Mouse (Mus musculus) liver, embryonic 14.5 days (tissue): ENCODE measurements around the gene Sowahb. TPM values are rescaled to one million over a fixed set of nuclear protein-coding genes. Genes with fewer than 3 reads are reported as not detected.

Experiments
- ATAC-seq: fragments of 200-750 bp; cut with Nextera tagmentation; 2 replicates; pipeline ENCODE4 v1.8.0; 2017; ENCODE audit warnings: moderate number of reproducible peaks, mild to moderate bottlenecking, moderate library complexity; ENCODE audit not compliant: insufficient read depth
- DNase-seq, 3 experiments: peaks; one replicate each; pipeline ENCODE4 v3.0.0-alpha.2; 2012 to 2013; ENCODE audit warnings: low read depth in 3 of 3, low spot score in 3 of 3
- H3K27ac ChIP-seq: fragments of 300-500 bp; sonication (generic); 2 replicates; pipeline ENCODE4 v1.5.1; 2014; ENCODE audit warnings: moderate library complexity, mild to moderate bottlenecking, control low read depth, inconsistent platforms
- H3K27me3 ChIP-seq: fragments of 300-500 bp; sonication (generic); 2 replicates; pipeline ENCODE4 v1.6.1; 2014; ENCODE audit warnings: mild to moderate bottlenecking, low read length, moderate library complexity; ENCODE audit not compliant: control insufficient read depth, insufficient read depth
- H3K36me3 ChIP-seq: fragments of 300-500 bp; sonication (generic); replicated peaks from 2 replicates; pipeline ENCODE4 v1.6.1; 2014; ENCODE audit warnings: low read depth; ENCODE audit not compliant: control insufficient read depth, insufficient read depth
- H3K4me1 ChIP-seq, 2 experiments: fragments of 200-500 bp in 1 of 2; fragments of 300-500 bp in 1 of 2; sonication (generic) in 1 of 2; replicated peaks; 2 replicates each; pipeline ENCODE4 v1.6.1; 2012 to 2014; ENCODE audit warnings: antibody characterized with exemption in 1 of 2, inconsistent platforms in 1 of 2, low read length in 1 of 2; ENCODE audit not compliant: control insufficient read depth in 2 of 2, insufficient read depth in 2 of 2
- H3K4me2 ChIP-seq: fragments of 300-500 bp; sonication (generic); 2 replicates; pipeline ENCODE4 v1.6.1; 2014; ENCODE audit warnings: low read depth, mild to moderate bottlenecking, control low read depth, moderate library complexity
- H3K4me3 ChIP-seq, 2 experiments: fragments of 200-500 bp in 1 of 2; fragments of 300-500 bp in 1 of 2; sonication (generic) in 1 of 2; 2 replicates each; pipeline ENCODE4 v1.5.1; 2012 to 2014; ENCODE audit warnings: low read depth in 2 of 2, low read length in 2 of 2, mild to moderate bottlenecking in 2 of 2, control low read depth in 1 of 2, inconsistent platforms in 1 of 2, moderate library complexity in 1 of 2; ENCODE audit not compliant: insufficient read depth in 1 of 2
- H3K9ac ChIP-seq: fragments of 300-500 bp; sonication (generic); replicated peaks from 2 replicates; pipeline ENCODE4 v1.6.1; 2014; ENCODE audit warnings: mild to moderate bottlenecking, control low read depth, moderate library complexity
- H3K9me3 ChIP-seq: fragments of 300-500 bp; sonication (generic); 2 replicates; pipeline ENCODE4 v1.6.1; 2016; ENCODE audit warnings: low read length, mixed read lengths; ENCODE audit not compliant: control insufficient read depth
- CTCF ChIP-seq: IDR thresholded peaks from 2 replicates; pipeline ENCODE4 v1.5.1; 2016; ENCODE audit warnings: antibody characterized with exemption, low read depth, control low read depth
- EP300 ChIP-seq: IDR thresholded peaks from 2 replicates; pipeline ENCODE4 v1.6.1; 2016; ENCODE audit warnings: antibody characterized with exemption, low read depth
- WGBS: fragments of 180-500 bp; shearing (Covaris S2); extraction: QIAGEN DNeasy Blood & Tissue Kit; methylation state at CpG from one replicate; pipeline ENCODE4 v1.1.7; 2014; ENCODE audit not compliant: insufficient replicate concordance; 5-methylcytosine and 5-hydroxymethylcytosine counted together
- polyA plus RNA-seq, 2 experiments: library from polyadenylated mRNA; depleted of rRNA in 1 of 2; stranded (reverse) in 1 of 2; unstranded in 1 of 2; fragments of >200 nt; fragmentation: Nextera tagmentation in 1 of 2; extraction: Ambion mirVana in 1 of 2; gene quantifications; 2 replicates each; pipeline versions ENCODE4 v1.2.1 to v1.2.3; 2012 to 2014

Gene Sowahb
- polyA plus RNA-seq, 2 experiments: 0.50 to 0.83 TPM

- WGBS: 47% methylated on average over 9 of the region's 9 CpGs
- Histone ChIP-seq H3K27me3 (no peaks in the 10 kb centered on the region), H3K9ac (no peak overlapping the region), H3K4me3 (no peak overlapping the region), H3K4me1 (peaks cover 0 to 19% of the 10 kb centered on the region in 2 experiments; a peak in 2 of 4 replicates), H3K27ac (no peak overlapping the region), H3K4me2 (no peak overlapping the region), H3K36me3 (no peaks in the 10 kb centered on the region), H3K9me3 (no peaks in the 10 kb centered on the region)
- no peak for TF ChIP-seq EP300
- TF ChIP-seq CTCF: no peak
- ATAC-seq (no peak), DNase-seq (no peak)
Measured at GRCm38 (mm10) chr5:93027120-93027675, 17.6 kb downstream of the Sowahb start.

- Histone ChIP-seq H3K4me2 (no peak overlapping the region), H3K9ac (no peak overlapping the region), H3K36me3 (no peaks in the 10 kb centered on the region), H3K27me3 (no peaks in the 10 kb centered on the region), H3K27ac (no peak overlapping the region), H3K9me3 (no peaks in the 10 kb centered on the region), H3K4me3 (no peak overlapping the region), H3K4me1 (peaks cover 0 to 19% of the 10 kb centered on the region in 2 experiments; a peak in 2 of 4 replicates)
- DNase-seq (no peak), ATAC-seq (no peak)
- TF ChIP-seq CTCF (no peak), EP300 (no peak)
- 29% methylated on average over 4 of the region's 4 CpGs for WGBS
Measured at GRCm38 (mm10) chr5:93026437-93027119, 18.2 kb downstream of the Sowahb start.

GRCm38 (mm10) chr5:93024754-93025280 is 20.0 kb downstream of the Sowahb start:
- H3K4me3 ChIP-seq: no peak overlapping the region
- WGBS: 36% methylated on average over 7 of the region's 7 CpGs
- H3K4me2 ChIP-seq: no peak overlapping the region
- H3K9ac ChIP-seq: no peak overlapping the region
- TF ChIP-seq CTCF: no peak
- no peak for TF ChIP-seq EP300
- ATAC-seq: 0 out of 2 replicates have a peak, but pooled peaks have one; percentile 26
- H3K9me3 ChIP-seq: no peaks in the 10 kb centered on the region
- H3K36me3 ChIP-seq: no peaks in the 10 kb centered on the region
- no peaks in the 10 kb centered on the region for H3K27me3 ChIP-seq
- no peak for DNase-seq
- H3K27ac ChIP-seq: no peak overlapping the region
- peaks cover 0 to 17% of the 10 kb centered on the region in 2 experiments; a peak in 2 of 4 replicates for H3K4me1 ChIP-seq

- H3K36me3 ChIP-seq: no peaks in the 10 kb centered on the region
- H3K27me3 ChIP-seq: no peaks in the 10 kb centered on the region
- no peak overlapping the region for H3K27ac ChIP-seq
- WGBS: 44% methylated on average over 7 of the region's 7 CpGs
- H3K4me1 ChIP-seq: peaks cover 0 to 17% of the 10 kb centered on the region in 2 experiments; a peak in 2 of 4 replicates
- no peak overlapping the region for H3K4me2 ChIP-seq
- no peak overlapping the region for H3K9ac ChIP-seq
- DNase-seq (no peak), ATAC-seq (no peak)
- H3K4me3 ChIP-seq: no peak overlapping the region
- H3K9me3 ChIP-seq: no peaks in the 10 kb centered on the region
- no peak for TF ChIP-seq EP300
- no peak for TF ChIP-seq CTCF
Measured at GRCm38 (mm10) chr5:93022126-93022797, 22.6 kb downstream of the Sowahb start.
